Mouse (Mus musculus) kidney, embryonic 14.5 days (tissue): ENCODE results near the gene Vmn2r120. TPM values are rescaled to one million over a fixed set of nuclear protein-coding genes. Genes with fewer than 3 reads are reported as not detected.
"Not testable (repeated sequence)": the region's sequence is repeated elsewhere in the genome, so short reads cannot be mapped to it uniquely, and the experiment has no call there.

Source experiments
- ATAC-seq: fragments of 200-750 bp; cut with Nextera tagmentation; 2 replicates; pipeline ENCODE4 v1.8.0; 2017; ENCODE audit warnings: moderate number of reproducible peaks, mild to moderate bottlenecking, moderate TSS enrichment, moderate library complexity; ENCODE audit not compliant: low FRiP score, low TSS enrichment
- H3K27ac ChIP-seq: fragments of 300-500 bp; sonication (generic); 2 replicates; pipeline ENCODE4 v1.5.1; 2014; ENCODE audit warnings: low read depth, mild to moderate bottlenecking, low read length, moderate library complexity, mixed read lengths
- H3K27me3 ChIP-seq: fragments of 300-500 bp; sonication (generic); 2 replicates; pipeline ENCODE4 v1.6.1; 2014; ENCODE audit warnings: mild to moderate bottlenecking, low read length; ENCODE audit not compliant: control insufficient read depth, insufficient read depth
- H3K36me3 ChIP-seq: fragments of 300-500 bp; sonication (generic); 2 replicates; pipeline ENCODE4 v1.6.1; 2014; ENCODE audit warnings: low read length, mixed read lengths; ENCODE audit not compliant: control insufficient read depth, insufficient read depth
- H3K4me1 ChIP-seq: fragments of 300-500 bp; sonication (generic); 2 replicates; pipeline ENCODE4 v1.6.1; 2014; ENCODE audit warnings: low read length, mixed read lengths; ENCODE audit not compliant: control insufficient read depth, insufficient read depth
- H3K4me2 ChIP-seq: fragments of 300-500 bp; sonication (generic); replicated peaks from 2 replicates; pipeline ENCODE4 v1.6.1; 2014; ENCODE audit warnings: low read depth, mild to moderate bottlenecking, low read length
- H3K4me3 ChIP-seq: fragments of 300-500 bp; sonication (generic); 2 replicates; pipeline ENCODE4 v1.5.1; 2014; ENCODE audit warnings: mild to moderate bottlenecking, low read length
- H3K9ac ChIP-seq: fragments of 300-500 bp; sonication (generic); 2 replicates; pipeline ENCODE4 v1.6.1; 2014; ENCODE audit warnings: low read depth, mild to moderate bottlenecking, low read length, moderate library complexity
- H3K9me3 ChIP-seq: fragments of 300-500 bp; sonication (generic); 2 replicates; pipeline ENCODE4 v1.6.1; 2016; ENCODE audit warnings: low read length; ENCODE audit not compliant: control insufficient read depth
- WGBS: fragments of 180-500 bp; shearing (Covaris S2); extraction: QIAGEN DNeasy Blood & Tissue Kit; methylation state at CpG from one replicate; pipeline ENCODE4 v1.1.7; 2014; 5-methylcytosine and 5-hydroxymethylcytosine counted together
- polyA plus RNA-seq: library from polyadenylated mRNA; unstranded; fragments of >200 nt; fragmentation: Nextera tagmentation; extraction: Ambion mirVana; gene quantifications from 2 replicates; pipeline ENCODE4 v1.2.1, GENCODE M21; 2014

Vmn2r120 gene
- polyA plus RNA-seq = not detected in 2 replicates

DNA sequence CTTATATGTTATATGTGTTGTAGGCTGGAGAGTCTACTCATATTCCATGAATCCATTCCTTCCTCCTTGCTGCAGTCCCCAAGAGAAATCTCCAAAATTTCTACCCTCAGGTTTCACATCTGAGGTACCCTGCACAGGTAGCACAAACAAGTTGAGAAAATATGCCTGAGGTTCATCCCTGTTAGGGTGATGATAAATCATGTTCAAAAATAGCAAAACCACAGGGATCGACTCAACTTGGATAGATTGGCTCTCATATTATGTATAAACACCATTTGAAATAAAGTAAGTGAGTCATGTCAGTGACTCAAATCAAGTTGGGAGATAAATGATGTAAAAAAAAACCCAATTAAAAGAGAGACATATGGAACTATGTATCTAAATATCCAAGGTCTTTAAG lies at the start of gene Vmn2r120:
Gene Vmn2r120, minus strand, starts transcription at position 101 of the 400 bp plus-strand sequence.
- H3K9ac ChIP-seq = no peak within 1 kb of the TSS

DNA sequence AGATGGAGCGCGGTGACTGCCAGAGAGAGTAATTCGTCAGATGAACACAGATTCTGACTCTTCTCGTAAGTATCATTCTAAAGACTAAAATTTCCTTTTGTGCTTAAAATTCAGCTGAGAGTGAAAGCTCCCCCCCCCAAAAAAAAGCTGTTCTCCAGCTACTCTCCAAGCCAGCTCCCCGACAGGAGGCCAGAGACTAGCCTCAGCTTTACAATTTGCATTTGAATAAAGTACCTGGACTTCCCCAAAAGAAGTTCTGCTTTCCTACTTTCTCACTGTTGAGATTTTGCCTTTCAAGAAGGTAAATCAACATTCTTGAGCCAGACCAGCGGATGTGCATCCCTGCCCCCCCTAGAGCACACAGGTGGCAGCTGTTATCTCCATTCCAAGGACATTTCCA lies 42.0 kb upstream of the Vmn2r120 start:
- not testable (repeated sequence) for H3K4me1 ChIP-seq, H3K4me2 ChIP-seq, H3K9me3 ChIP-seq, H3K9ac ChIP-seq, H3K4me3 ChIP-seq, H3K27me3 ChIP-seq, H3K36me3 ChIP-seq, H3K27ac ChIP-seq, ATAC-seq
- WGBS = 89% methylated on average over 6 of the region's 6 CpGs

More for the DNA sequence above, at the start of gene Vmn2r120:
- Histone ChIP-seq H3K27ac (no peak within 1 kb of the TSS), H3K4me3 (no peak within 1 kb of the TSS), H3K4me1 (no peaks in the 10 kb centered on the region), H3K4me2 (no peak within 1 kb of the TSS), H3K9me3 (no peaks in the 10 kb centered on the region), H3K27me3 (no peaks in the 10 kb centered on the region), H3K36me3 (no peaks in the 10 kb centered on the region)
- WGBS = 89% methylated on average over 1 of the region's 1 CpGs
- ATAC-seq = no peak

DNA sequence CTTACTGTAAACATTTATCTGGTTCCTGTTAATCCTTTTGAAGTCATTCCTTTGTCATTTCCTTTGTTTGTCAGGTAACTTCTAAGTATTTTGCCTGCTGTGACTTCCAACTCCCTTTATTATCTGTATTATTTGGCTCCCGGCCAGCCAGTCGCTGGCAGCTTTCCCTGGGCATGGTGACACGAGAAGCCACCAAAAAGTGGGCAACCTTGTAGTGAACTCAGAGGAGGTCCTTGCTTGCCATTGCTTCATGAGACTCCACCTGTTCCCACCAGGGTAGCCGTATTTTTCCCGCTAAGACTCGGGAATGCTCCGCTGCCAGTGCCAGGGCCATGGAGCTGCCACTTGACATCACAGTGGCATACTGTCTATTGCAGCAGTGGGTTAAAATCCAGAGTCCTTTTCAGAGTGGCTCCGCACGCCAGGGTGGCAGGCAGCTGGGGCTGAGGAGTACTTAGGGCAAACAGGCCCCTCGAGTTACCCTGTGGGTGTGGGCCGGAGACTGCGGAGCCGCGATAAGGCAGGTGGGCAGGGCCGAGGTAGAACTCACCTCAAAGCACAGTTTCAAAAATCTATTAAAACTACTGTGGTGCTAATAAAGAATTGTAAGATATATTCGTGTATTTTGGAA lies 28.9 kb upstream of the Vmn2r120 start:
- H3K9ac ChIP-seq = no peak overlapping the region
- H3K4me3 ChIP-seq = no peak overlapping the region
- H3K27me3 ChIP-seq = no peaks in the 10 kb centered on the region
- ATAC-seq = no peak
- H3K4me2 ChIP-seq = no peak overlapping the region
- H3K9me3 ChIP-seq = no peaks in the 10 kb centered on the region
- 85% methylated on average over 16 of the region's 16 CpGs for WGBS
- H3K36me3 ChIP-seq = no peaks in the 10 kb centered on the region
- H3K4me1 ChIP-seq = no peaks in the 10 kb centered on the region
- H3K27ac ChIP-seq = no peak overlapping the region

Other genes starting within 250 kb of the Vmn2r120 start
- gene Adgre1, start 186.8 kb downstream of the Vmn2r120 start, polyA plus RNA-seq = 1.7 and 4.8 TPM in 2 replicates
- not detected in 2 replicates for gene Gm21834, start 196.7 kb upstream of the Vmn2r120 start, polyA plus RNA-seq
- gene Cntnap5c, start 224.1 kb upstream of the Vmn2r120 start, polyA plus RNA-seq = 0.05 TPM in 1 of 2 replicates, not detected in the other